Mouse (Mus musculus) erythroblast, embryonic 14.5 days (primary cell): ENCODE data around the gene Cttnbp2nl.

Source experiments
- GATA1 ChIP-seq: IDR thresholded peaks from 2 replicates; pipeline ENCODE4 v1.6.1; 2012; ENCODE audit warnings: low read length, inconsistent platforms, mixed read lengths
- TAL1 ChIP-seq: IDR thresholded peaks from 3 replicates; pipeline ENCODE4 v1.6.1; 2012; ENCODE audit warnings: low read length, inconsistent platforms, mixed read lengths

- no peak for TF ChIP-seq GATA1
- no peak for TF ChIP-seq TAL1
These were observed 41.1 kb downstream of the Cttnbp2nl start for GRCm38 (mm10) chr3:105011883-105012282.
